Mouse (Mus musculus) megakaryocyte, embryonic 14.5 days (primary cell): ENCODE data around the gene Ctcf. TPM values are rescaled to one million over a fixed set of nuclear protein-coding genes. Genes with fewer than 3 reads are reported as not detected.

Experiments
- H3K27me3 ChIP-seq: replicated peaks from 2 replicates; pipeline ENCODE3; 2012; ENCODE audit warnings: inconsistent platforms
- H3K36me3 ChIP-seq: replicated peaks from 2 replicates; pipeline ENCODE3; 2012; ENCODE audit warnings: low read length, inconsistent platforms, mixed read lengths
- H3K4me1 ChIP-seq: 2 replicates; pipeline ENCODE4 v1.6.1; 2012; ENCODE audit warnings: inconsistent platforms
- H3K4me3 ChIP-seq: replicated peaks from 2 replicates; pipeline ENCODE3; 2012; ENCODE audit warnings: moderate library complexity, mild to moderate bottlenecking, inconsistent platforms
- H3K9me3 ChIP-seq: 2 replicates; pipeline ENCODE4 v1.6.1; 2012; ENCODE audit warnings: inconsistent platforms
- FLI1 ChIP-seq: IDR thresholded peaks from 2 replicates; pipeline ENCODE4 v1.6.1; 2012; ENCODE audit warnings: low read length, inconsistent platforms, mixed read lengths
- GATA1 ChIP-seq: IDR thresholded peaks from 3 replicates; pipeline ENCODE4 v1.6.1; 2012; ENCODE audit warnings: mixed read lengths, low read length, inconsistent platforms, borderline replicate concordance
- polyA plus RNA-seq: library from polyadenylated mRNA; stranded (reverse); fragments of >175 nt; gene quantifications from 2 replicates; pipeline ENCODE4 v1.2.3, GENCODE M21; 2012; ENCODE audit warnings: low replicate concordance; ENCODE audit not compliant: insufficient read depth

The Ctcf gene
- polyA plus RNA-seq, 1 experiment, result 68.4 TPM

- H3K36me3 ChIP-seq, result peaks cover 30% of the 10 kb centered on the region
- H3K4me3 ChIP-seq, result peak overlapping the region; percentile 23
- H3K27me3 ChIP-seq, result no peaks in the 10 kb centered on the region
- H3K4me1 ChIP-seq, result peaks cover 46% of the 10 kb centered on the region
- no peak for TF ChIP-seq FLI1
- TF ChIP-seq GATA1, result no peak
- no peaks in the 10 kb centered on the region for H3K9me3 ChIP-seq
Observed at GRCm38 (mm10) chr8:105640511-105640910, 4.1 kb downstream of the Ctcf start.

GRCm38 (mm10) chr8:105645205-105645604 lies 8.8 kb downstream of the Ctcf start:
- Histone ChIP-seq H3K4me1 (peaks cover 38% of the 10 kb centered on the region), H3K36me3 (peaks cover 58% of the 10 kb centered on the region), H3K27me3 (no peaks in the 10 kb centered on the region), H3K4me3 (no peak overlapping the region), H3K9me3 (no peaks in the 10 kb centered on the region)
- TF ChIP-seq GATA1 (no peak), FLI1 (no peak)

- Histone ChIP-seq H3K4me1 (peaks cover 42% of the 10 kb centered on the region), H3K36me3 (peaks cover 73% of the 10 kb centered on the region), H3K9me3 (no peaks in the 10 kb centered on the region), H3K27me3 (no peaks in the 10 kb centered on the region), H3K4me3 (no peak overlapping the region)
- TF ChIP-seq GATA1 (no peak), FLI1 (no peak)
Observed at GRCm38 (mm10) chr8:105648929-105649328, 12.6 kb downstream of the Ctcf start.

- Histone ChIP-seq H3K9me3 (no peaks in the 10 kb centered on the region), H3K27me3 (no peaks in the 10 kb centered on the region), H3K4me1 (peaks cover 29% of the 10 kb centered on the region; the same call in 1 of the 2 replicates), H3K4me3 (no peak overlapping the region), H3K36me3 (peaks cover 46% of the 10 kb centered on the region)
- TF ChIP-seq GATA1 (no peak), FLI1 (no peak)
Observed at GRCm38 (mm10) chr8:105657641-105658040, 21.3 kb downstream of the Ctcf start.

GRCm38 (mm10) chr8:105661167-105661566 lies 24.8 kb downstream of the Ctcf start:
- Histone ChIP-seq H3K4me1 (peaks cover 23% of the 10 kb centered on the region; the same call in 1 of the 2 replicates), H3K4me3 (no peak overlapping the region), H3K9me3 (no peaks in the 10 kb centered on the region), H3K36me3 (peaks cover 53% of the 10 kb centered on the region), H3K27me3 (no peaks in the 10 kb centered on the region)
- TF ChIP-seq FLI1, result no peak

GRCm38 (mm10) chr8:105677891-105678290 lies 41.5 kb downstream of the Ctcf start:
- Histone ChIP-seq H3K4me1 (peaks cover 7% of the 10 kb centered on the region), H3K4me3 (no peak overlapping the region), H3K27me3 (no peaks in the 10 kb centered on the region), H3K36me3 (peaks cover 94% of the 10 kb centered on the region), H3K9me3 (no peaks in the 10 kb centered on the region)
- TF ChIP-seq GATA1 (no peak), FLI1 (no peak)

GRCm38 (mm10) chr8:105685325-105685724 lies 49.0 kb downstream of the Ctcf start:
- Histone ChIP-seq H3K4me3 (no peak overlapping the region), H3K9me3 (no peaks in the 10 kb centered on the region), H3K36me3 (peaks cover 50% of the 10 kb centered on the region), H3K27me3 (no peaks in the 10 kb centered on the region), H3K4me1 (peaks cover 25% of the 10 kb centered on the region)
- TF ChIP-seq FLI1, result no peak
- no peak for TF ChIP-seq GATA1

GRCm38 (mm10) chr8:105685796-105686308 lies 49.5 kb downstream of the Ctcf start, which contains the start of gene Carmil2:
Gene Carmil2 (plus strand): TSS chr8:105686274.
- H3K36me3 ChIP-seq, result peaks cover 48% of the 10 kb centered on the region
- TF ChIP-seq GATA1 (no peak), FLI1 (no peak)
- H3K4me1 ChIP-seq, result peaks cover 25% of the 10 kb centered on the region
- peak within 1 kb of the TSS; percentile 90 for H3K4me3 ChIP-seq
- no peaks in the 10 kb centered on the region for H3K9me3 ChIP-seq
- H3K27me3 ChIP-seq, result no peaks in the 10 kb centered on the region

- no peaks in the 10 kb centered on the region for H3K9me3 ChIP-seq
- H3K36me3 ChIP-seq, result peaks cover 46% of the 10 kb centered on the region
- peaks cover 25% of the 10 kb centered on the region for H3K4me1 ChIP-seq
- no peaks in the 10 kb centered on the region for H3K27me3 ChIP-seq
- TF ChIP-seq FLI1 (no peak), GATA1 (no peak)
- peak overlapping the region; percentile 90 for H3K4me3 ChIP-seq
Observed at GRCm38 (mm10) chr8:105686551-105686950, 50.2 kb downstream of the Ctcf start.

GRCm38 (mm10) chr8:105687512-105687911 lies 51.1 kb downstream of the Ctcf start:
- H3K9me3 ChIP-seq, result no peaks in the 10 kb centered on the region
- H3K36me3 ChIP-seq, result peaks cover 41% of the 10 kb centered on the region
- peaks cover 25% of the 10 kb centered on the region for H3K4me1 ChIP-seq
- H3K4me3 ChIP-seq, result no peak overlapping the region
- peaks cover 2% of the 10 kb centered on the region for H3K27me3 ChIP-seq
- no peak for TF ChIP-seq FLI1
- no peak for TF ChIP-seq GATA1
